Mouse (Mus musculus) embryonic facial prominence, embryonic 10.5 days (tissue): ENCODE results near the gene C130074G19Rik. TPM values are rescaled to one million over a fixed set of nuclear protein-coding genes. Genes with fewer than 3 reads are reported as not detected.
A peak's percentile ranks its signal among the peaks of the same experiment; 100 is the strongest.

Source experiments
- DNase-seq: peaks from one replicate; pipeline ENCODE4 v3.0.0-alpha.2; 2017; ENCODE audit warnings: low spot score
- H3K27ac ChIP-seq: fragments of 300-500 bp; sonication (generic); replicated peaks from 2 replicates; pipeline ENCODE4 v1.5.1; 2016; ENCODE audit warnings: mild to moderate bottlenecking
- H3K27me3 ChIP-seq: fragments of 300-500 bp; sonication (generic); replicated peaks from 2 replicates; pipeline ENCODE4 v1.6.1; 2016; ENCODE audit warnings: low read depth, mild to moderate bottlenecking; ENCODE audit not compliant: poor library complexity, severe bottlenecking
- H3K36me3 ChIP-seq: fragments of 300-500 bp; sonication (generic); replicated peaks from 2 replicates; pipeline ENCODE4 v1.6.1; 2016; ENCODE audit warnings: mild to moderate bottlenecking, moderate library complexity
- H3K4me1 ChIP-seq: fragments of 300-500 bp; sonication (generic); 2 replicates; pipeline ENCODE4 v1.6.1; 2016
- H3K4me3 ChIP-seq: fragments of 300-500 bp; sonication (generic); 2 replicates; pipeline ENCODE4 v1.5.1; 2016; ENCODE audit warnings: mild to moderate bottlenecking, moderate library complexity
- H3K9me3 ChIP-seq: fragments of 300-500 bp; sonication (generic); 2 replicates; pipeline ENCODE4 v1.6.1; 2016; ENCODE audit warnings: mild to moderate bottlenecking
- WGBS: fragments of 180-500 bp; shearing (Covaris S2); methylation state at CpG from one replicate; pipeline ENCODE4 v1.1.7; 2016; 5-methylcytosine and 5-hydroxymethylcytosine counted together
- polyA plus RNA-seq: library from polyadenylated mRNA; unstranded; fragments of >200 nt; fragmentation: Nextera tagmentation; extraction: Ambion mirVana; gene quantifications from 2 replicates; pipeline ENCODE4 v1.2.1, GENCODE M21; 2016

The C130074G19Rik gene
- 0.49 and 0.64 TPM in 2 replicates for polyA plus RNA-seq

- Histone ChIP-seq H3K36me3 (no peaks in the 10 kb centered on the region), H3K4me1 (peaks cover 21% of the 10 kb centered on the region), H3K9me3 (no peaks in the 10 kb centered on the region), H3K27ac (peak within 1 kb of the TSS; percentile 41), H3K4me3 (peak within 1 kb of the TSS; percentile 65), H3K27me3 (peaks cover 62% of the 10 kb centered on the region)
- peak; percentile 80 for DNase-seq
- 2% methylated on average over 77 of the region's 77 CpGs for WGBS
Measured at GRCm38 (mm10) chr1:184882281-184883268, at the start of gene C130074G19Rik. Gene C130074G19Rik (minus strand): TSS chr1:184883218.

GRCm38 (mm10) chr1:184931097-184931496 lies 48.1 kb upstream of the C130074G19Rik start:
- no peaks in the 10 kb centered on the region for H3K27me3 ChIP-seq
- no peak overlapping the region for H3K27ac ChIP-seq
- no peak for DNase-seq
- 92% methylated on average over 6 of the region's 6 CpGs for WGBS
- H3K4me3 ChIP-seq: no peak overlapping the region
- H3K4me1 ChIP-seq: peaks cover 3% of the 10 kb centered on the region; the same call in 1 of the 2 replicates
- peaks cover 29% of the 10 kb centered on the region for H3K36me3 ChIP-seq
- no peaks in the 10 kb centered on the region for H3K9me3 ChIP-seq

GRCm38 (mm10) chr1:184928382-184928781 lies 45.4 kb upstream of the C130074G19Rik start:
- no peaks in the 10 kb centered on the region for H3K9me3 ChIP-seq
- H3K36me3 ChIP-seq: peaks cover 27% of the 10 kb centered on the region
- no peak for DNase-seq
- no peak overlapping the region for H3K27ac ChIP-seq
- H3K4me1 ChIP-seq: no peaks in the 10 kb centered on the region
- H3K4me3 ChIP-seq: no peak overlapping the region
- H3K27me3 ChIP-seq: no peaks in the 10 kb centered on the region
- 76% methylated on average over 1 of the region's 1 CpGs for WGBS

- Histone ChIP-seq H3K4me3 (no peak overlapping the region), H3K9me3 (no peaks in the 10 kb centered on the region), H3K27ac (no peak overlapping the region), H3K4me1 (no peaks in the 10 kb centered on the region), H3K27me3 (no peaks in the 10 kb centered on the region), H3K36me3 (peaks cover 32% of the 10 kb centered on the region)
- WGBS: 87% methylated on average over 1 of the region's 1 CpGs
- no peak for DNase-seq
Measured at GRCm38 (mm10) chr1:184927911-184928310, 44.9 kb upstream of the C130074G19Rik start.

DNA sequence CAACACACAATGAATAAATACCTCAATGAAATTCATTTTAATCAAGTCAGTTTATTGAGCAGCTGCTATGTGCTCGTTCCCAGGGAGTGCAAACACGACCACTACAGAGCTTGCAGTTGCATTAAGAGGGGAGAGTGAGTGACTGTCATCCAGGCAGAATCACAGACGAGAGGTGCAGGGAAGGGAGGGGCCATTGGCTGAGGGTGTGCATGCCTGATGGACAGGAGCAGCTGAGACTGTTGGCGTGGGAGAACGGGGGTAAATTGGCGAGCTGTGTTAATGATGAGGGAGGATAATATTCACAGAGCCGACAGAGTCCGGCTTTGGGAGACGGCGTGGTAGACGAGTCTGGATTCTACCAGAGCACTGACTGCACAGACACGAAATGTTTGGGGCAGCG lies 39.8 kb upstream of the C130074G19Rik start:
- H3K27me3 ChIP-seq: no peaks in the 10 kb centered on the region
- no peak for DNase-seq
- peaks cover 58% of the 10 kb centered on the region for H3K36me3 ChIP-seq
- H3K27ac ChIP-seq: no peak overlapping the region
- H3K9me3 ChIP-seq: no peaks in the 10 kb centered on the region
- H3K4me3 ChIP-seq: no peak overlapping the region
- no peaks in the 10 kb centered on the region for H3K4me1 ChIP-seq
- 90% methylated on average over 13 of the region's 13 CpGs for WGBS

DNA sequence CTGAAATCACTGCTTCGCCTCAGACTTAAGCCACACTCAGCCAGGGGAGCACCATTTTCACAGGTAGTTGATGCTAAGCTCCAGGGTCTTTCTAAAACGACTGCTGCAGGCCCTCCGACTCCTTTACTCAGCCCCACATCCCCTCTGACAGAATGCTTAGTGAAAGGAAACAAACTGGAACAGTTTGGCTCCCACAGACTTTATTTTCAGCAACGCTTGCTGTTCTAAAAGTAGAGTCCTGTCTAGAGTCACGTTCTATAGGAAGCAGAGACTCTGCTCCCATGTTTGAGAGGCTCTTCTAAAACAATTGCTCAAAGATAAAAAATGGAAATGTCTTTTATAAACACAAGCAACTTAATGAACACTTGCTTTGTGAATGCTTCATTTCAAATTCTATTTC lies 37.0 kb upstream of the C130074G19Rik start:
- no peak overlapping the region for H3K27ac ChIP-seq
- H3K4me1 ChIP-seq: no peaks in the 10 kb centered on the region
- WGBS: 88% methylated on average over 5 of the region's 5 CpGs
- no peak for DNase-seq
- no peaks in the 10 kb centered on the region for H3K27me3 ChIP-seq
- H3K9me3 ChIP-seq: no peaks in the 10 kb centered on the region
- peaks cover 60% of the 10 kb centered on the region for H3K36me3 ChIP-seq
- no peak overlapping the region for H3K4me3 ChIP-seq

DNA sequence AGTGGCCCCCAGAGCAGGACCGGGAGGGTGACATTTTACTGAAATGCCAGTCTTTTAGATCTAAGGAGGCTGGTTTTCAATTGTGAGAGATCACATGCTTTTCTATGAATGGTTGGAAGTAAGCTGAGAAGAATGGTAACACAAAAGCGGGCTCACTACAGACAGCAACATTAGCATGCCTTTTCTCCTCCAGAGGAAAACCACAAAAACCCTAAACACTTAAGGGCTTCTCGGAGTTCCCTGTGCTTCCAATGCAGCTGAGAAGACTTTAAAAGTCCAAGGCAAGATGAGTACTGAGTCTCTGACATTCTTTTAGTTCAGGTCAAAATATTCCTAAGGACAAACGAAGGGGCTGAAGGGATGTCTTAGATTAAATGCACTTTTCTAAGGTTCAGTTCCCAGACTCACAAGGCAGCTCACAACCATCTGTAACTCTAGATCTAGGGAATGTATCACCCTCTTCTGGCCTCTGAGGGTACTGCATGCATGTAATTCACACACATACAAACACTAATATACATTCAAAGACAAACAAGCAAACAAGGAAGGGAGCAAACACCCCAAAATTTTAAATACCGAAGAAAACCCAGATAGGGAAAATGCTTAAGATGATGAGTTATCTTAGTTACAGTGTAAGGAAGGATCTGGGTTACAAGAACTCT lies 35.3 kb upstream of the C130074G19Rik start:
- H3K9me3 ChIP-seq: no peaks in the 10 kb centered on the region
- no peak overlapping the region for H3K27ac ChIP-seq
- WGBS: 85% methylated on average over 5 of the region's 5 CpGs
- H3K4me3 ChIP-seq: no peak overlapping the region
- no peaks in the 10 kb centered on the region for H3K4me1 ChIP-seq
- no peak for DNase-seq
- peaks cover 59% of the 10 kb centered on the region for H3K36me3 ChIP-seq
- H3K27me3 ChIP-seq: no peaks in the 10 kb centered on the region

GRCm38 (mm10) chr1:184912336-184912735 lies 29.3 kb upstream of the C130074G19Rik start:
- Histone ChIP-seq H3K4me1 (no peaks in the 10 kb centered on the region), H3K27ac (no peak overlapping the region), H3K36me3 (peaks cover 77% of the 10 kb centered on the region), H3K4me3 (no peak overlapping the region), H3K9me3 (no peaks in the 10 kb centered on the region), H3K27me3 (no peaks in the 10 kb centered on the region)
- DNase-seq: no peak
- 91% methylated on average over 18 of the region's 18 CpGs for WGBS

DNA sequence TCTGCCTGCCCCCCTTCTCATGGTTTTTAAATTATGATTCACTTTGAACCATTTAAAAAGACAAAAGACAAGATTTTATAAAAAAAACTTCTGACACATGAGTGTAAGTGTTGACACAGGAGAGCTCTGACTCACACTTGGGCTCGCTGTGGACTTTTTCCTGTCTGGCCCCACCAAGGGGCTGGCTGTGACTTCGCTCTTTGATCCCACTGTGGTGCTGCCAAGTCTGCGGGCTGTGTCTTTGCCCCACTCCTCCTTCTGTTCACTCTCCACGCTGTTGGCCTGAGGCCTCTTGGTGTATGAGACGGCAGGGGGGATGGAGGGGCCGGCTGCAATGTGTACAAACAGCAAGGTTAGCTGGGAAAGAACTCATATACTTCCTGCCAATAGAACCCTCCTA lies 28.8 kb upstream of the C130074G19Rik start:
- Histone ChIP-seq H3K27ac (no peak overlapping the region), H3K36me3 (peaks cover 75% of the 10 kb centered on the region), H3K4me1 (no peaks in the 10 kb centered on the region), H3K9me3 (no peaks in the 10 kb centered on the region), H3K4me3 (no peak overlapping the region), H3K27me3 (no peaks in the 10 kb centered on the region)
- 81% methylated on average over 6 of the region's 6 CpGs for WGBS
- no peak for DNase-seq

DNA sequence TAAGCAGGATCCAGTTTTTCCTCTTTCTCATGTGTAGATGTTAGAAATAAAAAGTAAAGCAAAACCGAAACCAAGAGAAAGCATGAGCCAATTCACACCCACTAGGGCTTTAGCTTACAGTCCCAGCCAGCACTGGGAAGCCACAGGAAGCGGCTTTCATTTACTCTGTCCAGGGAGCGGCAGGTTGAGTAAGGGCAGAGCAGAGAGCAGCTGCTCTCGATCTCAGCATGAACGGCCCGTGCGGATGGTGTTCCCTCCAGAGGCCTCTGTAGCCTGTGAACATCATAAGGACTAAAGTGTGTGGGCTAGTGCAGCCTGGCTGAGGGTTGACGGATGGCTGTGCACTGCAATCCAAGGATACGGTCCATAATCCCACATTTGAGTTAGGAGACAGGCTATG lies 25.5 kb upstream of the C130074G19Rik start:
- Histone ChIP-seq H3K36me3 (peaks cover 91% of the 10 kb centered on the region), H3K4me3 (no peak overlapping the region), H3K27me3 (no peaks in the 10 kb centered on the region), H3K27ac (no peak overlapping the region), H3K4me1 (no peaks in the 10 kb centered on the region), H3K9me3 (no peaks in the 10 kb centered on the region)
- DNase-seq: no peak
- 80% methylated on average over 9 of the region's 9 CpGs for WGBS

GRCm38 (mm10) chr1:184905904-184906745 lies 23.1 kb upstream of the C130074G19Rik start:
- DNase-seq: no peak
- 92% methylated on average over 12 of the region's 12 CpGs for WGBS
- Histone ChIP-seq H3K9me3 (no peaks in the 10 kb centered on the region), H3K36me3 (peaks cover 81% of the 10 kb centered on the region), H3K4me1 (peaks cover 3% of the 10 kb centered on the region; the same call in 1 of the 2 replicates), H3K27ac (no peak overlapping the region), H3K4me3 (no peak overlapping the region), H3K27me3 (no peaks in the 10 kb centered on the region)

GRCm38 (mm10) chr1:184905371-184905770 lies 22.4 kb upstream of the C130074G19Rik start:
- no peak for DNase-seq
- Histone ChIP-seq H3K27ac (no peak overlapping the region), H3K4me3 (no peak overlapping the region), H3K9me3 (no peaks in the 10 kb centered on the region), H3K36me3 (peaks cover 79% of the 10 kb centered on the region), H3K4me1 (peaks cover 3% of the 10 kb centered on the region; the same call in 1 of the 2 replicates), H3K27me3 (no peaks in the 10 kb centered on the region)
- 84% methylated on average over 19 of the region's 19 CpGs for WGBS
